Mouse (Mus musculus): ENCODE results near the gene Stk4. TPM values are rescaled to one million over a fixed set of nuclear protein-coding genes. Genes with fewer than 3 reads are reported as not detected.
A peak's percentile ranks its signal among the peaks of the same experiment; 100 is the strongest.

The Stk4 gene
- polyA plus RNA-seq (2015; fragmentation: Nextera tagmentation; extraction: Ambion mirVana): 15.2 and 17.1 TPM in 2 replicates

- DNase-seq (ENCODE audit: low spot score): peak; percentile 46
- Histone ChIP-seq H3K4me1 (replicated peaks; ENCODE audit: insufficient read depth, low read length) (peaks cover 13% of the 10 kb centered on the region), H3K4me3 (replicated peaks; ENCODE audit: low read depth, low read length) (peak within 1 kb of the TSS; percentile 93), H3K4me2 (ENCODE audit: low read length) (peak within 1 kb of the TSS; percentile 94), H3K9me3 (replicated peaks; ENCODE audit: low read length) (no peaks in the 10 kb centered on the region), H3K27me3 (ENCODE audit: insufficient read depth, low read length) (no peaks in the 10 kb centered on the region), H3K36me3 (ENCODE audit: insufficient read depth, low read length) (peaks cover 11% of the 10 kb centered on the region; the same call in 1 of the 2 replicates), H3K9ac (ENCODE audit: low read depth, low read length) (peak within 1 kb of the TSS; percentile 95), H3K27ac (peak within 1 kb of the TSS; percentile 92)
- ATAC-seq (replicated peaks; ENCODE audit: low FRiP score, low read depth): peak; percentile 27
- no peak for TF ChIP-seq CTCF (IDR thresholded peaks at IDR 0.05; ENCODE audit: low read depth)
- WGBS: under 1% methylated on average over 45 of the region's 45 CpGs
Observed at GRCm38 (mm10) chr2:164070142-164070764, at the start of gene Stk4. Gene Stk4, plus strand, starts transcription at chr2:164070322.

GRCm38 (mm10) chr2:164022104-164022503 lies 48.0 kb upstream of the Stk4 start:
- ATAC-seq (replicated peaks; ENCODE audit: low FRiP score, low read depth) (no peak), DNase-seq (ENCODE audit: low spot score) (no peak)
- Histone ChIP-seq H3K9me3 (replicated peaks; ENCODE audit: low read length) (no peaks in the 10 kb centered on the region), H3K4me2 (ENCODE audit: low read length) (no peak overlapping the region), H3K27me3 (ENCODE audit: insufficient read depth, low read length) (no peaks in the 10 kb centered on the region), H3K4me3 (replicated peaks; ENCODE audit: low read depth, low read length) (no peak overlapping the region), H3K4me1 (replicated peaks; ENCODE audit: insufficient read depth, low read length) (no peaks in the 10 kb centered on the region), H3K9ac (ENCODE audit: low read depth, low read length) (no peak overlapping the region), H3K36me3 (ENCODE audit: insufficient read depth, low read length) (peaks cover 20% of the 10 kb centered on the region; the same call in 1 of the 2 replicates), H3K27ac (no peak overlapping the region)
- WGBS: 48% methylated on average over 2 of the region's 2 CpGs
- no peak for TF ChIP-seq CTCF (IDR thresholded peaks at IDR 0.05; ENCODE audit: low read depth)

- H3K36me3 ChIP-seq (ENCODE audit: insufficient read depth, low read length): no peaks in the 10 kb centered on the region
- WGBS: 83% methylated on average over 16 of the region's 16 CpGs
- no peak within 1 kb of the TSS for H3K9ac ChIP-seq (ENCODE audit: low read depth, low read length)
- no peak within 1 kb of the TSS for H3K4me3 ChIP-seq (replicated peaks; ENCODE audit: low read depth, low read length)
- DNase-seq (ENCODE audit: low spot score) (no peak), ATAC-seq (replicated peaks; ENCODE audit: low FRiP score, low read depth) (no peak)
- no peaks in the 10 kb centered on the region for H3K27me3 ChIP-seq (ENCODE audit: insufficient read depth, low read length)
- H3K9me3 ChIP-seq (replicated peaks; ENCODE audit: low read length): no peaks in the 10 kb centered on the region
- TF ChIP-seq CTCF (IDR thresholded peaks at IDR 0.05; ENCODE audit: low read depth): no peak
- no peaks in the 10 kb centered on the region for H3K4me1 ChIP-seq (replicated peaks; ENCODE audit: insufficient read depth, low read length)
- no peak within 1 kb of the TSS for H3K27ac ChIP-seq
- no peak within 1 kb of the TSS for H3K4me2 ChIP-seq (ENCODE audit: low read length)
Observed at GRCm38 (mm10) chr2:164025150-164025549, 45.0 kb upstream of the Stk4 start, which contains the start of gene Pabpc1l. Gene Pabpc1l, plus strand, starts transcription at chr2:164025450.

- WGBS: 71% methylated on average over 10 of the region's 10 CpGs
- no peaks in the 10 kb centered on the region for H3K36me3 ChIP-seq (ENCODE audit: insufficient read depth, low read length)
- H3K9ac ChIP-seq (ENCODE audit: low read depth, low read length): no peak overlapping the region
- no peak for DNase-seq (ENCODE audit: low spot score)
- H3K27ac ChIP-seq: no peak overlapping the region
- H3K27me3 ChIP-seq (ENCODE audit: insufficient read depth, low read length): no peaks in the 10 kb centered on the region
- no peak for TF ChIP-seq CTCF (IDR thresholded peaks at IDR 0.05; ENCODE audit: low read depth)
- no peak overlapping the region for H3K4me2 ChIP-seq (ENCODE audit: low read length)
- no peak for ATAC-seq (replicated peaks; ENCODE audit: low FRiP score, low read depth)
- H3K4me1 ChIP-seq (replicated peaks; ENCODE audit: insufficient read depth, low read length): no peaks in the 10 kb centered on the region
- no peaks in the 10 kb centered on the region for H3K9me3 ChIP-seq (replicated peaks; ENCODE audit: low read length)
- no peak overlapping the region for H3K4me3 ChIP-seq (replicated peaks; ENCODE audit: low read depth, low read length)
Observed at GRCm38 (mm10) chr2:164031147-164031546, 39.0 kb upstream of the Stk4 start.

- TF ChIP-seq CTCF (IDR thresholded peaks at IDR 0.05; ENCODE audit: low read depth): peak; percentile 22; the same call in 1 of the 2 replicates
- ATAC-seq (replicated peaks; ENCODE audit: low FRiP score, low read depth) (no peak), DNase-seq (ENCODE audit: low spot score) (no peak)
- H3K27me3 ChIP-seq (ENCODE audit: insufficient read depth, low read length): no peaks in the 10 kb centered on the region
- H3K27ac ChIP-seq: no peak overlapping the region
- no peaks in the 10 kb centered on the region for H3K9me3 ChIP-seq (replicated peaks; ENCODE audit: low read length)
- H3K36me3 ChIP-seq (ENCODE audit: insufficient read depth, low read length): no peaks in the 10 kb centered on the region
- WGBS: 95% methylated on average over 3 of the region's 3 CpGs
- no peak overlapping the region for H3K9ac ChIP-seq (ENCODE audit: low read depth, low read length)
- H3K4me2 ChIP-seq (ENCODE audit: low read length): no peak overlapping the region
- H3K4me1 ChIP-seq (replicated peaks; ENCODE audit: insufficient read depth, low read length): no peaks in the 10 kb centered on the region
- H3K4me3 ChIP-seq (replicated peaks; ENCODE audit: low read depth, low read length): no peak overlapping the region
Observed at GRCm38 (mm10) chr2:164032973-164033372, 37.1 kb upstream of the Stk4 start.

- DNase-seq (ENCODE audit: low spot score) (peak; percentile 35), ATAC-seq (replicated peaks; ENCODE audit: low FRiP score, low read depth) (peak; percentile 42)
- no peaks in the 10 kb centered on the region for H3K9me3 ChIP-seq (replicated peaks; ENCODE audit: low read length)
- no peaks in the 10 kb centered on the region for H3K4me1 ChIP-seq (replicated peaks; ENCODE audit: insufficient read depth, low read length)
- no peak overlapping the region for H3K27ac ChIP-seq
- no peaks in the 10 kb centered on the region for H3K36me3 ChIP-seq (ENCODE audit: insufficient read depth, low read length)
- H3K4me3 ChIP-seq (replicated peaks; ENCODE audit: low read depth, low read length): no peak overlapping the region
- no peaks in the 10 kb centered on the region for H3K27me3 ChIP-seq (ENCODE audit: insufficient read depth, low read length)
- no peak overlapping the region for H3K4me2 ChIP-seq (ENCODE audit: low read length)
- H3K9ac ChIP-seq (ENCODE audit: low read depth, low read length): no peak overlapping the region
- peak; percentile 54 for TF ChIP-seq CTCF (IDR thresholded peaks at IDR 0.05; ENCODE audit: low read depth)
- WGBS: 44% methylated on average over 10 of the region's 10 CpGs
Observed at GRCm38 (mm10) chr2:164036520-164037019, 33.6 kb upstream of the Stk4 start.

Measured in kidney, postnatal 0 days (tissue).